Mouse (Mus musculus) neural tube, embryonic 15.5 days (tissue): ENCODE data around the gene Stxbp5. TPM values are rescaled to one million over a fixed set of nuclear protein-coding genes. Genes with fewer than 3 reads are reported as not detected.

Source experiments
- ATAC-seq: fragments of 200-750 bp; cut with Nextera tagmentation; 2 replicates; pipeline ENCODE4 v1.8.0; 2017; ENCODE audit warnings: mild to moderate bottlenecking, moderate TSS enrichment, moderate library complexity; ENCODE audit not compliant: low FRiP score
- H3K27ac ChIP-seq: fragments of 300-500 bp; sonication (generic); replicated peaks from 2 replicates; pipeline ENCODE4 v1.5.1; 2015; ENCODE audit warnings: mild to moderate bottlenecking, inconsistent platforms
- H3K27me3 ChIP-seq: fragments of 300-500 bp; sonication (generic); replicated peaks from 2 replicates; pipeline ENCODE4 v1.6.1; 2015; ENCODE audit warnings: inconsistent platforms
- H3K36me3 ChIP-seq: fragments of 300-500 bp; sonication (generic); 2 replicates; pipeline ENCODE4 v1.6.1; 2015; ENCODE audit warnings: inconsistent platforms
- H3K4me1 ChIP-seq: fragments of 300-500 bp; sonication (generic); 2 replicates; pipeline ENCODE4 v1.6.1; 2015; ENCODE audit warnings: inconsistent platforms
- H3K4me2 ChIP-seq: fragments of 300-500 bp; sonication (generic); 2 replicates; pipeline ENCODE4 v1.6.1; 2015; ENCODE audit warnings: inconsistent platforms, mild to moderate bottlenecking, moderate library complexity
- H3K4me3 ChIP-seq: fragments of 300-500 bp; sonication (generic); replicated peaks from 2 replicates; pipeline ENCODE4 v1.5.1; 2015; ENCODE audit warnings: mild to moderate bottlenecking, inconsistent platforms
- H3K9ac ChIP-seq: fragments of 300-500 bp; sonication (generic); replicated peaks from 2 replicates; pipeline ENCODE4 v1.6.1; 2015; ENCODE audit warnings: mild to moderate bottlenecking, inconsistent platforms
- H3K9me3 ChIP-seq: fragments of 300-500 bp; sonication (generic); replicated peaks from 2 replicates; pipeline ENCODE4 v1.6.1; 2016; ENCODE audit warnings: inconsistent platforms
- WGBS: fragments of 180-500 bp; shearing (Covaris S2); methylation state at CpG from one replicate; pipeline ENCODE4 v1.1.7; 2015; ENCODE audit warnings: mixed read lengths; 5-methylcytosine and 5-hydroxymethylcytosine counted together
- polyA plus RNA-seq: library from polyadenylated mRNA; unstranded; fragments of >200 nt; fragmentation: Nextera tagmentation; extraction: Ambion mirVana; gene quantifications from 2 replicates; pipeline ENCODE4 v1.2.1, GENCODE M21; 2015

The Stxbp5 gene
- 9.8 and 10.4 TPM in 2 replicates for polyA plus RNA-seq

GRCm38 (mm10) chr10:9901071-9901696 is at the start of gene Stxbp5:
TSS of gene Stxbp5 (minus strand) at chr10:9901079.
- Histone ChIP-seq H3K4me2 (peak within 1 kb of the TSS; percentile 95), H3K4me1 (peaks cover 16% of the 10 kb centered on the region; the same call in 1 of the 2 replicates), H3K4me3 (peak within 1 kb of the TSS; percentile 85), H3K9ac (peak within 1 kb of the TSS; percentile 99), H3K27me3 (no peaks in the 10 kb centered on the region), H3K36me3 (no peaks in the 10 kb centered on the region), H3K27ac (peak within 1 kb of the TSS; percentile 98), H3K9me3 (no peaks in the 10 kb centered on the region)
- under 1% methylated on average over 52 of the region's 52 CpGs for WGBS
- peak; percentile 82 for ATAC-seq

DNA sequence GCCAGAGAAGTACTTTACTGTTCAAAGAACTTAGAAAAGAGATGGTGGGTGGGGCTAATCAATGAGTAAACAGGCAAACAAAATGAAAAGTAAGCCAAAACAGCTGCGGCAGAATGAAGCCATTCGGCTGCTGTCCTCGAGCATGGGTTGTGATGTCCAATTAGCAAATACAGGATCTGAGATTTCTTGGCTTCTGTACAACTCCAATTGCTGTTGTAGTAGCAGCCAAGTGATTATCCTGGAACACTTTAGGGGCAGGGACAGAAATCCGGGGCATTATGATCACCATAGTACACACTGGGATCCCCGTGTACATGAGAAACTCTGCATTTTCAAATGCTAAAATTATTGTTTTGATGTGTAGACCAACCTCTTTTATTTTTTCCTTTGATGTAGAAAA is 11.5 kb upstream of the Stxbp5 start:
- no peaks in the 10 kb centered on the region for H3K27me3 ChIP-seq
- H3K27ac ChIP-seq, result no peak overlapping the region
- H3K9ac ChIP-seq, result no peak overlapping the region
- H3K4me2 ChIP-seq, result no peak overlapping the region
- H3K4me1 ChIP-seq, result no peaks in the 10 kb centered on the region
- no peak overlapping the region for H3K4me3 ChIP-seq
- no peaks in the 10 kb centered on the region for H3K36me3 ChIP-seq
- ATAC-seq, result no peak
- 84% methylated on average over 5 of the region's 5 CpGs for whole genome bisulfite sequencing
- H3K9me3 ChIP-seq, result no peaks in the 10 kb centered on the region

DNA sequence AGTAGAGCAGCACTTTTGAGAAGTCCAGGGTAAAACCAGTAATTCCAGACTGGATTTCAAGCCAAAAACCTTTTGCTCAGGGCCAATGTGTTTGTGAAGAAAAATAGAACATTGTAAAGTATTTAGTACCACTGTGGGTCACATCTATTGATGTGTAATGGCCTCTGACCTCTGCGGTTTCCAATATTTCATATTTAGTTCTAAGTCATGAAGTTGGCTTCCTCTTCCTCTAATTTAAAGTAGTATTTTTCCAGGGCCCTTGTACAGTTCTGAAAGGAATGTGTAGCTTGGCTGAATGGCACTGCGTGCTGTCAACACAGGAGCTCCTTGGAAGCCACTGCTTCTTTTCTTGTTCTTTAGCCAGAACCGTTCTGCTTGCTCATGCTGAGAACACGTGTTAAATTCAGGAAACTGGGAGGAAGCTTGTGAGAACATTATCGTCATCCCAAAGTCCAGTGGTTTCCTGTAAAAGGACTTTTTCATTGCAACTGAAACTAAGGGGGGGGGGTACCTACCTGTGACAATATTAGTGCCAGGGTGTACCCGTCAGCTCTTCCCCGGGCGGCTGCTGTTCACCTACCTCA is 7.1 kb upstream of the Stxbp5 start:
- no peak overlapping the region for H3K4me3 ChIP-seq
- H3K27ac ChIP-seq, result no peak overlapping the region
- ATAC-seq, result no peak
- 83% methylated on average over 8 of the region's 8 CpGs for WGBS
- H3K4me2 ChIP-seq, result no peak overlapping the region
- no peak overlapping the region for H3K9ac ChIP-seq
- no peaks in the 10 kb centered on the region for H3K9me3 ChIP-seq
- H3K4me1 ChIP-seq, result no peaks in the 10 kb centered on the region
- no peaks in the 10 kb centered on the region for H3K36me3 ChIP-seq
- no peaks in the 10 kb centered on the region for H3K27me3 ChIP-seq

- WGBS, result 88% methylated on average over 2 of the region's 2 CpGs
- no peak overlapping the region for H3K4me3 ChIP-seq
- no peak overlapping the region for H3K27ac ChIP-seq
- H3K4me1 ChIP-seq, result no peaks in the 10 kb centered on the region
- no peaks in the 10 kb centered on the region for H3K9me3 ChIP-seq
- H3K4me2 ChIP-seq, result no peak overlapping the region
- H3K36me3 ChIP-seq, result no peaks in the 10 kb centered on the region
- no peaks in the 10 kb centered on the region for H3K27me3 ChIP-seq
- ATAC-seq, result no peak
- H3K9ac ChIP-seq, result no peak overlapping the region
These were observed 6.6 kb upstream of the Stxbp5 start for GRCm38 (mm10) chr10:9907519-9907918.

DNA sequence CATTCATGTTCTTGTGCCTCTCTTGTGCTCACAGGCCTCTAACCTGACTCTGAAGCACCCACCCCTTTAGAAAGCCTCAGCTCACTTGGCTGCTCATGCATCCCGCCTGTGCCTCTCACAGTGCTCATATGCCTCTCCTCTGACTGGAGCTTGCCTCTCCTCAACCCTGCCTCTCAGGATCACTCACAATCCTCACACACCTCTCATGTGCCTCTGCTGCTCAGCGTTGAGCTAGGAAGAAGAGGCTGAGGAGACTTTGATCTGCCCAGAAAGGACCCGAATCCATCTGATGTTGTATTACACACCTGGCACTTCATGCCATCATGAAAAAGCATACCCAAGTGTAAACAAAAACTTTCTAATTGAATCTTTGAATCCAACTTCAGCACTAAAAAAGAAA is 5.3 kb upstream of the Stxbp5 start:
- H3K9ac ChIP-seq, result no peak overlapping the region
- no peaks in the 10 kb centered on the region for H3K9me3 ChIP-seq
- H3K27ac ChIP-seq, result no peak overlapping the region
- no peaks in the 10 kb centered on the region for H3K4me1 ChIP-seq
- H3K4me2 ChIP-seq, result no peak overlapping the region
- no peaks in the 10 kb centered on the region for H3K36me3 ChIP-seq
- no peak for ATAC-seq
- 73% methylated on average over 3 of the region's 3 CpGs for WGBS
- no peak overlapping the region for H3K4me3 ChIP-seq
- no peaks in the 10 kb centered on the region for H3K27me3 ChIP-seq

- Histone ChIP-seq H3K9ac (peak overlapping the region; percentile 99), H3K27ac (peak overlapping the region; percentile 98), H3K9me3 (no peaks in the 10 kb centered on the region), H3K4me2 (peak overlapping the region; percentile 95), H3K27me3 (no peaks in the 10 kb centered on the region), H3K4me3 (peak overlapping the region; percentile 85), H3K36me3 (no peaks in the 10 kb centered on the region), H3K4me1 (peaks cover 16% of the 10 kb centered on the region; the same call in 1 of the 2 replicates)
- WGBS, result 0% methylated on average over 16 of the region's 16 CpGs
- ATAC-seq, result peak; percentile 92
These were observed 889 bp upstream of the Stxbp5 start for GRCm38 (mm10) chr10:9901697-9902239.

GRCm38 (mm10) chr10:9900315-9901070 is 386 bp downstream of the Stxbp5 start:
- H3K27me3 ChIP-seq, result no peaks in the 10 kb centered on the region
- H3K36me3 ChIP-seq, result no peaks in the 10 kb centered on the region
- peak overlapping the region; percentile 98 for H3K27ac ChIP-seq
- under 1% methylated on average over 55 of the region's 81 CpGs for WGBS
- peaks cover 16% of the 10 kb centered on the region; the same call in 1 of the 2 replicates for H3K4me1 ChIP-seq
- ATAC-seq, result peak; percentile 56
- H3K4me3 ChIP-seq, result peak overlapping the region; percentile 85
- H3K9ac ChIP-seq, result peak overlapping the region; percentile 99
- no peaks in the 10 kb centered on the region for H3K9me3 ChIP-seq
- H3K4me2 ChIP-seq, result peak overlapping the region; percentile 95

GRCm38 (mm10) chr10:9899816-9900215 is 1.1 kb downstream of the Stxbp5 start:
- peak overlapping the region; percentile 85 for H3K4me3 ChIP-seq
- peak overlapping the region; percentile 98 for H3K27ac ChIP-seq
- no peaks in the 10 kb centered on the region for H3K36me3 ChIP-seq
- no peaks in the 10 kb centered on the region for H3K9me3 ChIP-seq
- peak overlapping the region; percentile 95 for H3K4me2 ChIP-seq
- WGBS, result under 1% methylated on average over 15 of the region's 15 CpGs
- H3K4me1 ChIP-seq, result peaks cover 16% of the 10 kb centered on the region; the same call in 1 of the 2 replicates
- no peaks in the 10 kb centered on the region for H3K27me3 ChIP-seq
- H3K9ac ChIP-seq, result peak overlapping the region; percentile 99
- ATAC-seq, result no peak

GRCm38 (mm10) chr10:9899086-9899485 is 1.8 kb downstream of the Stxbp5 start:
- H3K9me3 ChIP-seq, result no peaks in the 10 kb centered on the region
- peak overlapping the region; percentile 95 for H3K4me2 ChIP-seq
- no peak overlapping the region for H3K27ac ChIP-seq
- ATAC-seq, result no peak
- H3K27me3 ChIP-seq, result no peaks in the 10 kb centered on the region
- 7% methylated on average over 7 of the region's 7 CpGs for WGBS
- no peaks in the 10 kb centered on the region for H3K36me3 ChIP-seq
- peak overlapping the region; percentile 99 for H3K9ac ChIP-seq
- H3K4me3 ChIP-seq, result peak overlapping the region; percentile 85
- H3K4me1 ChIP-seq, result peaks cover 16% of the 10 kb centered on the region; the same call in 1 of the 2 replicates

- no peaks in the 10 kb centered on the region for H3K9me3 ChIP-seq
- H3K27ac ChIP-seq, result no peak overlapping the region
- ATAC-seq, result no peak
- WGBS, result 56% methylated on average over 5 of the region's 5 CpGs
- H3K9ac ChIP-seq, result no peak overlapping the region
- H3K27me3 ChIP-seq, result no peaks in the 10 kb centered on the region
- peak overlapping the region; percentile 20 for H3K4me3 ChIP-seq
- peaks cover 18% of the 10 kb centered on the region for H3K4me1 ChIP-seq
- H3K36me3 ChIP-seq, result no peaks in the 10 kb centered on the region
- peak overlapping the region; percentile 46 for H3K4me2 ChIP-seq
These were observed 3.0 kb downstream of the Stxbp5 start for GRCm38 (mm10) chr10:9897852-9898251.

- H3K4me1 ChIP-seq, result peaks cover 13% of the 10 kb centered on the region
- no peaks in the 10 kb centered on the region for H3K9me3 ChIP-seq
- WGBS, result 60% methylated on average over 2 of the region's 2 CpGs
- no peaks in the 10 kb centered on the region for H3K36me3 ChIP-seq
- no peak overlapping the region for H3K9ac ChIP-seq
- no peaks in the 10 kb centered on the region for H3K27me3 ChIP-seq
- no peak overlapping the region for H3K4me2 ChIP-seq
- no peak overlapping the region for H3K27ac ChIP-seq
- no peak overlapping the region for H3K4me3 ChIP-seq
- no peak for ATAC-seq
These were observed 7.3 kb downstream of the Stxbp5 start for GRCm38 (mm10) chr10:9893562-9893961.
